Mouse (Mus musculus): ENCODE measurements around the gene Fndc9. TPM values are rescaled to one million over a fixed set of nuclear protein-coding genes. Genes with fewer than 3 reads are reported as not detected.

Fndc9 gene
- 0.13 TPM in 1 of 2 replicates, not detected in the other for polyA plus RNA-seq (2014; fragmentation: Nextera tagmentation; extraction: Ambion mirVana)

GRCm38 (mm10) chr11:46235334-46235733 is at the start of gene Fndc9:
Gene Fndc9, plus strand, starts transcription at chr11:46235531.
- Histone ChIP-seq H3K4me3 (ENCODE audit: low read depth, low read length) (no peak within 1 kb of the TSS), H3K4me2 (no peak within 1 kb of the TSS), H3K36me3 (ENCODE audit: control insufficient read depth, insufficient read depth, low read length) (no peaks in the 10 kb centered on the region), H3K4me1 (replicated peaks; ENCODE audit: control insufficient read depth, insufficient read depth, low read length) (no peaks in the 10 kb centered on the region), H3K9me3 (ENCODE audit: control insufficient read depth, low read length) (no peaks in the 10 kb centered on the region), H3K27me3 (replicated peaks; ENCODE audit: control insufficient read depth, insufficient read depth, low read length) (no peaks in the 10 kb centered on the region), H3K9ac (ENCODE audit: low read depth, low read length) (no peak within 1 kb of the TSS), H3K27ac (ENCODE audit: low read depth, low read length) (no peak within 1 kb of the TSS)
- ATAC-seq (replicated peaks; ENCODE audit: low FRiP score) (no peak), DNase-seq (ENCODE audit: low spot score) (no peak)
- 79% methylated on average over 11 of the region's 11 CpGs for WGBS

- no peaks in the 10 kb centered on the region for H3K4me1 ChIP-seq (replicated peaks; ENCODE audit: control insufficient read depth, insufficient read depth, low read length)
- no peaks in the 10 kb centered on the region for H3K36me3 ChIP-seq (ENCODE audit: control insufficient read depth, insufficient read depth, low read length)
- no peak overlapping the region for H3K27ac ChIP-seq (ENCODE audit: low read depth, low read length)
- no peaks in the 10 kb centered on the region for H3K27me3 ChIP-seq (replicated peaks; ENCODE audit: control insufficient read depth, insufficient read depth, low read length)
- DNase-seq (ENCODE audit: low spot score) (no peak), ATAC-seq (replicated peaks; ENCODE audit: low FRiP score) (no peak)
- H3K4me3 ChIP-seq (ENCODE audit: low read depth, low read length): no peak overlapping the region
- H3K9me3 ChIP-seq (ENCODE audit: control insufficient read depth, low read length): no peaks in the 10 kb centered on the region
- WGBS: 77% methylated on average over 2 of the region's 2 CpGs
- no peak overlapping the region for H3K9ac ChIP-seq (ENCODE audit: low read depth, low read length)
- H3K4me2 ChIP-seq: no peak overlapping the region
These were observed 47.0 kb upstream of the Fndc9 start for GRCm38 (mm10) chr11:46188283-46188682.

GRCm38 (mm10) chr11:46194175-46194574 is 41.2 kb upstream of the Fndc9 start:
- 53% methylated on average over 4 of the region's 4 CpGs for WGBS
- Histone ChIP-seq H3K4me1 (replicated peaks; ENCODE audit: control insufficient read depth, insufficient read depth, low read length) (no peaks in the 10 kb centered on the region), H3K9me3 (ENCODE audit: control insufficient read depth, low read length) (no peaks in the 10 kb centered on the region), H3K27me3 (replicated peaks; ENCODE audit: control insufficient read depth, insufficient read depth, low read length) (no peaks in the 10 kb centered on the region), H3K9ac (ENCODE audit: low read depth, low read length) (no peak overlapping the region), H3K27ac (ENCODE audit: low read depth, low read length) (no peak overlapping the region), H3K4me2 (no peak overlapping the region), H3K36me3 (ENCODE audit: control insufficient read depth, insufficient read depth, low read length) (no peaks in the 10 kb centered on the region), H3K4me3 (ENCODE audit: low read depth, low read length) (no peak overlapping the region)
- DNase-seq (ENCODE audit: low spot score) (no peak), ATAC-seq (replicated peaks; ENCODE audit: low FRiP score) (no peak)

GRCm38 (mm10) chr11:46200664-46201063 is 34.7 kb upstream of the Fndc9 start:
- Histone ChIP-seq H3K27ac (ENCODE audit: low read depth, low read length) (no peak overlapping the region), H3K36me3 (ENCODE audit: control insufficient read depth, insufficient read depth, low read length) (no peaks in the 10 kb centered on the region), H3K4me3 (ENCODE audit: low read depth, low read length) (no peak overlapping the region), H3K9me3 (ENCODE audit: control insufficient read depth, low read length) (no peaks in the 10 kb centered on the region), H3K4me2 (no peak overlapping the region), H3K9ac (ENCODE audit: low read depth, low read length) (no peak overlapping the region), H3K27me3 (replicated peaks; ENCODE audit: control insufficient read depth, insufficient read depth, low read length) (no peaks in the 10 kb centered on the region), H3K4me1 (replicated peaks; ENCODE audit: control insufficient read depth, insufficient read depth, low read length) (no peaks in the 10 kb centered on the region; the same call in 1 of the 2 replicates)
- 77% methylated on average over 11 of the region's 11 CpGs for WGBS
- no peak for ATAC-seq (replicated peaks; ENCODE audit: low FRiP score)
- DNase-seq (ENCODE audit: low spot score): no peak

- no peak overlapping the region for H3K27ac ChIP-seq (ENCODE audit: low read depth, low read length)
- no peaks in the 10 kb centered on the region for H3K36me3 ChIP-seq (ENCODE audit: control insufficient read depth, insufficient read depth, low read length)
- H3K4me2 ChIP-seq: no peak overlapping the region
- DNase-seq (ENCODE audit: low spot score) (no peak), ATAC-seq (replicated peaks; ENCODE audit: low FRiP score) (no peak)
- H3K4me1 ChIP-seq (replicated peaks; ENCODE audit: control insufficient read depth, insufficient read depth, low read length): no peaks in the 10 kb centered on the region; the same call in 1 of the 2 replicates
- WGBS: 58% methylated on average over 20 of the region's 20 CpGs
- no peaks in the 10 kb centered on the region for H3K27me3 ChIP-seq (replicated peaks; ENCODE audit: control insufficient read depth, insufficient read depth, low read length)
- no peaks in the 10 kb centered on the region for H3K9me3 ChIP-seq (ENCODE audit: control insufficient read depth, low read length)
- no peak overlapping the region for H3K9ac ChIP-seq (ENCODE audit: low read depth, low read length)
- no peak overlapping the region for H3K4me3 ChIP-seq (ENCODE audit: low read depth, low read length)
These were observed 33.4 kb upstream of the Fndc9 start for GRCm38 (mm10) chr11:46201636-46202546.

- DNase-seq (ENCODE audit: low spot score) (no peak), ATAC-seq (replicated peaks; ENCODE audit: low FRiP score) (no peak)
- Histone ChIP-seq H3K36me3 (ENCODE audit: control insufficient read depth, insufficient read depth, low read length) (no peaks in the 10 kb centered on the region), H3K4me1 (replicated peaks; ENCODE audit: control insufficient read depth, insufficient read depth, low read length) (no peaks in the 10 kb centered on the region; the same call in 1 of the 2 replicates), H3K4me3 (ENCODE audit: low read depth, low read length) (no peak overlapping the region), H3K27ac (ENCODE audit: low read depth, low read length) (no peak overlapping the region), H3K27me3 (replicated peaks; ENCODE audit: control insufficient read depth, insufficient read depth, low read length) (no peaks in the 10 kb centered on the region), H3K9me3 (ENCODE audit: control insufficient read depth, low read length) (no peaks in the 10 kb centered on the region), H3K9ac (ENCODE audit: low read depth, low read length) (no peak overlapping the region), H3K4me2 (no peak overlapping the region)
- WGBS: 28% methylated on average over 10 of the region's 10 CpGs
These were observed 32.8 kb upstream of the Fndc9 start for GRCm38 (mm10) chr11:46202547-46202887.

- Histone ChIP-seq H3K4me1 (replicated peaks; ENCODE audit: control insufficient read depth, insufficient read depth, low read length) (no peaks in the 10 kb centered on the region; the same call in 1 of the 2 replicates), H3K4me3 (ENCODE audit: low read depth, low read length) (no peak overlapping the region), H3K36me3 (ENCODE audit: control insufficient read depth, insufficient read depth, low read length) (no peaks in the 10 kb centered on the region), H3K27ac (ENCODE audit: low read depth, low read length) (no peak overlapping the region), H3K4me2 (no peak overlapping the region), H3K27me3 (replicated peaks; ENCODE audit: control insufficient read depth, insufficient read depth, low read length) (no peaks in the 10 kb centered on the region), H3K9me3 (ENCODE audit: control insufficient read depth, low read length) (no peaks in the 10 kb centered on the region), H3K9ac (ENCODE audit: low read depth, low read length) (no peak overlapping the region)
- 83% methylated on average over 9 of the region's 9 CpGs for WGBS
- ATAC-seq (replicated peaks; ENCODE audit: low FRiP score): no peak
- DNase-seq (ENCODE audit: low spot score): no peak
These were observed 30.5 kb upstream of the Fndc9 start for GRCm38 (mm10) chr11:46204841-46205240.

- Histone ChIP-seq H3K4me1 (replicated peaks; ENCODE audit: control insufficient read depth, insufficient read depth, low read length) (no peaks in the 10 kb centered on the region; the same call in 1 of the 2 replicates), H3K4me3 (ENCODE audit: low read depth, low read length) (no peak overlapping the region), H3K4me2 (no peak overlapping the region), H3K9ac (ENCODE audit: low read depth, low read length) (no peak overlapping the region), H3K36me3 (ENCODE audit: control insufficient read depth, insufficient read depth, low read length) (no peaks in the 10 kb centered on the region), H3K27ac (ENCODE audit: low read depth, low read length) (peak overlapping the region; percentile 30; the same call in 1 of the 2 replicates), H3K9me3 (ENCODE audit: control insufficient read depth, low read length) (no peaks in the 10 kb centered on the region), H3K27me3 (replicated peaks; ENCODE audit: control insufficient read depth, insufficient read depth, low read length) (no peaks in the 10 kb centered on the region)
- ATAC-seq (replicated peaks; ENCODE audit: low FRiP score): no peak; the same call in 1 of the 2 replicates
- no peak for DNase-seq (ENCODE audit: low spot score)
- 55% methylated on average over 17 of the region's 17 CpGs for WGBS
These were observed 29.5 kb upstream of the Fndc9 start for GRCm38 (mm10) chr11:46205639-46206409.
